Mouse (Mus musculus) ES-Bruce4 (cell line): ENCODE results near the gene Pih1d2. TPM values are rescaled to one million over a fixed set of nuclear protein-coding genes. Genes with fewer than 3 reads are reported as not detected.

Source experiments
- H3K27ac ChIP-seq: 2 replicates; pipeline ENCODE4 v1.5.1; 2012; ENCODE audit warnings: low read length, inconsistent platforms; ENCODE audit not compliant: insufficient read depth
- H3K27me3 ChIP-seq: 2 replicates; pipeline ENCODE4 v1.6.1; 2012; ENCODE audit warnings: mild to moderate bottlenecking, low read length, inconsistent platforms; ENCODE audit not compliant: control insufficient read depth, poor library complexity, insufficient read depth, severe bottlenecking
- H3K36me3 ChIP-seq: 2 replicates; pipeline ENCODE4 v1.6.1; 2012; ENCODE audit warnings: inconsistent platforms, mild to moderate bottlenecking, low read length, moderate library complexity; ENCODE audit not compliant: control insufficient read depth, poor library complexity, insufficient read depth, severe bottlenecking
- H3K4me1 ChIP-seq: one replicate; pipeline ENCODE4 v1.8.1; 2011; ENCODE audit warnings: low read length; ENCODE audit not compliant: control insufficient read depth, insufficient read depth
- H3K4me3 ChIP-seq: 2 replicates; pipeline ENCODE4 v1.5.1; 2011; ENCODE audit warnings: low read depth, mild to moderate bottlenecking, low read length
- H3K9ac ChIP-seq: 2 replicates; pipeline ENCODE4 v1.6.1; 2012; ENCODE audit warnings: low read depth, mild to moderate bottlenecking, inconsistent platforms; ENCODE audit not compliant: poor library complexity, severe bottlenecking
- H3K9me3 ChIP-seq: replicated peaks from 2 replicates; pipeline ENCODE4 v1.6.1; 2012; ENCODE audit warnings: mild to moderate bottlenecking, low read length, inconsistent platforms; ENCODE audit not compliant: control insufficient read depth, poor library complexity, insufficient read depth, severe bottlenecking
- CTCF ChIP-seq: IDR thresholded peaks from one replicate; pipeline ENCODE4 v1.8.1; 2011; ENCODE audit warnings: low read depth, low read length
- EP300 ChIP-seq: IDR thresholded peaks from 2 replicates; pipeline ENCODE4 v1.6.1; 2011; ENCODE audit warnings: low read depth, low read length; ENCODE audit not compliant: insufficient read depth
- POLR2A ChIP-seq: IDR thresholded peaks from one replicate; pipeline ENCODE4 v1.8.1; 2011; ENCODE audit warnings: low read length; ENCODE audit not compliant: insufficient read depth
- polyA plus RNA-seq: library from polyadenylated mRNA; stranded (reverse); fragments of >200 nt; gene quantifications from 2 replicates; pipeline ENCODE4 v1.2.4, GENCODE M21; 2011; ENCODE audit warnings: low read depth; ENCODE audit not compliant: missing spikeins, insufficient read depth, insufficient read length

Pih1d2 gene
- 5.6 and 7.3 TPM in 2 replicates for polyA plus RNA-seq

- peak within 1 kb of the TSS; percentile 21; the same call in 1 of the 2 replicates for H3K27ac ChIP-seq
- no peaks in the 10 kb centered on the region for H3K4me1 ChIP-seq
- H3K9ac ChIP-seq, result peak within 1 kb of the TSS; percentile 92
- no peaks in the 10 kb centered on the region for H3K27me3 ChIP-seq
- TF ChIP-seq EP300, result no peak
- TF ChIP-seq CTCF, result no peak
- TF ChIP-seq POLR2A, result no peak
- peak within 1 kb of the TSS; percentile 94 for H3K4me3 ChIP-seq
- no peaks in the 10 kb centered on the region for H3K9me3 ChIP-seq
- H3K36me3 ChIP-seq, result peaks cover 30% of the 10 kb centered on the region
Observed at GRCm38 (mm10) chr9:50616766-50617603, at the start of gene Pih1d2, which contains the start of gene Nkapd1. Gene Pih1d2 (plus strand): TSS chr9:50617321. Gene Nkapd1 (minus strand): TSS chr9:50617464.

- Histone ChIP-seq H3K36me3 (no peaks in the 10 kb centered on the region), H3K27me3 (no peaks in the 10 kb centered on the region; the same call in 1 of the 2 replicates), H3K9ac (no peak overlapping the region), H3K4me1 (no peaks in the 10 kb centered on the region), H3K4me3 (no peak overlapping the region), H3K27ac (no peak overlapping the region), H3K9me3 (no peaks in the 10 kb centered on the region)
- no peak for TF ChIP-seq POLR2A
- TF ChIP-seq EP300, result no peak
- TF ChIP-seq CTCF, result no peak
Observed at GRCm38 (mm10) chr9:50567372-50567771, 49.7 kb upstream of the Pih1d2 start.

- no peaks in the 10 kb centered on the region for H3K36me3 ChIP-seq
- no peaks in the 10 kb centered on the region; the same call in 1 of the 2 replicates for H3K27me3 ChIP-seq
- H3K9ac ChIP-seq, result no peak overlapping the region
- H3K4me3 ChIP-seq, result no peak overlapping the region
- H3K4me1 ChIP-seq, result no peaks in the 10 kb centered on the region
- H3K9me3 ChIP-seq, result no peaks in the 10 kb centered on the region
- no peak overlapping the region for H3K27ac ChIP-seq
- TF ChIP-seq CTCF (no peak), EP300 (no peak), POLR2A (no peak)
Observed at GRCm38 (mm10) chr9:50567881-50568280, 49.2 kb upstream of the Pih1d2 start.

- Histone ChIP-seq H3K4me1 (no peaks in the 10 kb centered on the region), H3K4me3 (no peak overlapping the region), H3K9ac (no peak overlapping the region), H3K27ac (no peak overlapping the region), H3K9me3 (no peaks in the 10 kb centered on the region), H3K36me3 (no peaks in the 10 kb centered on the region), H3K27me3 (no peaks in the 10 kb centered on the region; the same call in 1 of the 2 replicates)
- TF ChIP-seq EP300 (no peak), CTCF (no peak), POLR2A (no peak)
Observed at GRCm38 (mm10) chr9:50569599-50570525, 47.3 kb upstream of the Pih1d2 start.

- TF ChIP-seq CTCF (no peak), POLR2A (no peak), EP300 (no peak)
- no peaks in the 10 kb centered on the region for H3K27me3 ChIP-seq
- H3K36me3 ChIP-seq, result no peaks in the 10 kb centered on the region
- H3K9ac ChIP-seq, result no peak overlapping the region
- no peak overlapping the region for H3K4me3 ChIP-seq
- H3K4me1 ChIP-seq, result no peaks in the 10 kb centered on the region
- H3K27ac ChIP-seq, result no peak overlapping the region
- H3K9me3 ChIP-seq, result no peaks in the 10 kb centered on the region
Observed at GRCm38 (mm10) chr9:50580370-50580769, 36.8 kb upstream of the Pih1d2 start.
